Mouse (Mus musculus): ENCODE results near the gene Nfkbie.

Gene Nfkbie

DNA sequence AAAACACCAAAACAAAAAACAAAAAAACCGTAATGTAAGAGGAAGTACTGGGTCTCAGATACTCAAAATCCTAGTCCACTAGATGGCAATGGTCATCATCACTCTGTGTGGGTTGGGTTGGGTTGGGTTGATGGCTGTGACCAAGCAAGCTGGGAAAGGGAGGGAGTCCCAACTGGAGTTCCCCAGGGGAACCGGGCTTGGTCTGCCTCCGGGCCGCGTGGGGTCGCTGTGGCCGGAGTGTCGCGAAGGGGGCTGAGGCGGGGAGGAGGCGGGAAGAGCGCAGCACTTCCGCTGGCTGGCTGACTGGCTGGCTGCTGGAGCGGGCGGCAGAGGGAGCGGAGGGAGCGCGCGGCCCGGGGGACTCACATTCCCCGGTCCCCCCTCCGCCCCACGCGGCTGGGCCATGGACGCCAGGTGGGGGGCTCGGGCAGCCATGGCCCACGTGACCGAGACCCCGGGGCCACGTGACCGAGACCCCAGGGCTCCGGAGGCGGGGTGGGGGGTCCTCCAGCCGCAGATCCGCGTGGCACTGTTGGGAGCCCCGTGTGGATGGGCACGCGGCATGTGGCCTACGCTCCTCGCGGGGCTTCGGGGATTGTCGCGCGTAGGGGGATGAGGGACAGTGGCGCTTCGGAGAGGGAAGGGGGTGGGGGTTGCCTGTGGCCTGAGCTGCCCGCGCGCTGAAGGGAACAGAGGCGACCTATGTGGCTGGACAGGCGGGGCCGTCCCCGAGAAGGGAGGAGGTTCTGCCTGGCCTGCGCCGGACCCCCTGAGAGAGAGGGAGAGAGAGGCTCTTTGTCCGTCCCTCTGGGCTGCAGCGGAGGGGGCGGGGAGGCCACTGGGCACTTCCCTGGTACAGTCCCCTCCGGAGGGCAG lies 8.4 kb downstream of the Nfkbie start, which contains the start of gene Slc35b2:
Gene Slc35b2 (plus strand): TSS at position 220 of the 876 bp plus-strand sequence.
- peak; percentile 90 to 94 for DNase-seq

DNA sequence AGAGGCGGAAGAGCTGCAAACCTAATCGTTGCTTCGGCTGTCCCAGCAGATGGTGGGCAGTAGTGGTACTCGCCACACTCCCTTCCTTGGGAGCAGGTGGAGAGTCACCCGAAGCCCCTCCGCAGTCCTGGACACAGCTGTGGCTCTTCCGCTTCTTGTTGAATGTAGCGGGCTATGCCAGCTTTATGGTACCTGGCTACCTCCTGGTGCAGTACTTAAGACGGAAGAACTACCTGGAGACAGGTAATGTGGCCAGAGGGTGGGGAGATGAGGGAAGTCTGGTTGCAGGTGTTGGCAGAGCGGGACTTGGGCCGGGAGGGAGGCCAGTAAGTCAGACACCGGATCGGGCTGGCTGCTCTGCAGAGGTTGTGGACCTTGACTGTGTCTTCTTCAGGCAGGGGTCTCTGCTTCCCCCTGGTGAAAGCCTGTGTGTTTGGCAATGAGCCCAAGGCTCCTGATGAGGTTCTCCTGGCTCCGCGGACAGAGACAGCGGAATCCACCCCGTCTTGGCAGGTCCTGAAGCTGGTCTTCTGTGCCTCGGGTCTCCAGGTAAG lies 9.1 kb downstream of the Nfkbie start:
- no peak for DNase-seq

DNA sequence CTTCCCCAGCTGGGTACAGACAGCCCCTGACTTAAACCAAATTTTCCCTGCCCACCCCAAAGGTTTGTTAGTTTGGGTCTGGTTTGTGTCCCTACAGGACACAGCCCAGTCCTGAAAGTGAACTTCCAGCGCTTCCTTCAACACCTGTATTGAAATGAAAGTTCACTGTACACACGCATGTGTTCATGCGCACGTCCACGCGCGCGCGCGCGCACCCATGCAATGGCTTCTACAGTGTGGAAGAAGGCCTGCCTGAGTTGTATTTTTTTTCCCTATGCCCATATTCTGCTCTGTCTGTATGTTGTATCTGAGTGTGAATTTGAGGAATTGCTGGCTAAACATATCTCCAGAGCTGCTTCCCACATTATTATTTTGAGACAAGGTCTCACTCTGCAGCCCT lies 9.6 kb downstream of the Nfkbie start:
- DNase-seq, result no peak

GRCm38 (mm10) chr17:45566031-45566359 lies 10.5 kb downstream of the Nfkbie start:
- DNase-seq, result no peak

- no peak for DNase-seq
These were observed 11.1 kb downstream of the Nfkbie start for GRCm38 (mm10) chr17:45566360-45567161.

DNA sequence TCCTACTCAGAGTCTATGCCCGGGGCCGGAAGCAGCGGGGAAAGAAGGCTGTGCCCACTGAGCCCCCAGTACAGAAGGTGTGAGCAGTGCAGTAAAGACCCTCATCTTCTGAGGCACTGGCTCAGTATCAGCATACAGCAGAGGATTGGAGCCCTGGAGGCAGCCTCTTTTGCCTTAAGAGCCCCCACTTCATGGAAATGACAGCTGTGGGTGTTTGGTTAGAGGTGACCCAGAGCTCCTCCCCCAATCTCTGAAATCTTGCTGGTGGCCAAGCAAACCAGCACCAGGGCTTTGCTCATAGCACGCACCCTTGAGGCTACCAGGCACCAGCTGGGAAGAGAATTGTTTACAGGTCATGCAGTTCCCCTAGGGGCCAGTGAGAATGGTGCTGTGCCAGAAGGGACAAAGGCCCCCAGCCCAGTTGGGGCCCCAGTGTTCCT lies 11.7 kb downstream of the Nfkbie start:
- DNase-seq, result no peak

DNA sequence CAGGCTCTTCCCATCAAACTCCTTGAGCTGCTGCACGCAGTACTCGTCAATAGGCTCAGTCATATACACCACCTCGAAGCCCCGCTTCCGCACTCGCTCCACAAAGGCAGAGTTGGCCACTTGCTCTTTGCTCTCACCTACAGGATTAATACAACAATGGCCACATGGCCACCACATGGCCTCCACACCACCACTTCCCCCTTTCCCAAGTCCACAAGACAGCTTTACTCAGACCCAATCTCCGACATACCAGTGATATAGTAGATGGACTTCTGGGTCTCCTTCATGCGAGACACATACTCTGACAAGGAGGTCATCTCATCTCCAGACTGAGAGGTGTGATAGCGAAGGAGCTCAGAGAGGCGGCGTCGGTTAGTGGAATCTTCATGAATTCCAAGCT lies 13.5 kb downstream of the Nfkbie start:
- no peak for DNase-seq

DNA sequence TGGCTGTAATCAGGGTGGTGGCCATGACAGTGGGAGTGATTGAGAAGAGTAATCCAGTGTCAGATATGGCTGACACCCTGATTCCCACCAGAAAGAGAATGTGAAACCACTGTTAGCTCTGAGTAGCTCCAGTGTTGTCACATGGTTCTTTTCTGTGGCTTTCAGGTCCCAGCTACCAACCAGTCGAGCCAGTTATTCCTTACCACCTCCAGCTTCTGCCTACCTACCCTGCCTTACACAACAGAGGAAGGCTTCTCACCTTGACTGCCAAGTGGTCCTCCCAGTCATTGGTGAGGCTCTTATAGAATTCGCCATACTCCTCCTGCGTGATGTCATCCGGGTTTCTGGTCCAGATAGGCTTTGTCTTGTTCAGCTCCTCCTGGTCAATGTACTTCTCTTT lies 14.5 kb downstream of the Nfkbie start:
- no peak for DNase-seq

DNA sequence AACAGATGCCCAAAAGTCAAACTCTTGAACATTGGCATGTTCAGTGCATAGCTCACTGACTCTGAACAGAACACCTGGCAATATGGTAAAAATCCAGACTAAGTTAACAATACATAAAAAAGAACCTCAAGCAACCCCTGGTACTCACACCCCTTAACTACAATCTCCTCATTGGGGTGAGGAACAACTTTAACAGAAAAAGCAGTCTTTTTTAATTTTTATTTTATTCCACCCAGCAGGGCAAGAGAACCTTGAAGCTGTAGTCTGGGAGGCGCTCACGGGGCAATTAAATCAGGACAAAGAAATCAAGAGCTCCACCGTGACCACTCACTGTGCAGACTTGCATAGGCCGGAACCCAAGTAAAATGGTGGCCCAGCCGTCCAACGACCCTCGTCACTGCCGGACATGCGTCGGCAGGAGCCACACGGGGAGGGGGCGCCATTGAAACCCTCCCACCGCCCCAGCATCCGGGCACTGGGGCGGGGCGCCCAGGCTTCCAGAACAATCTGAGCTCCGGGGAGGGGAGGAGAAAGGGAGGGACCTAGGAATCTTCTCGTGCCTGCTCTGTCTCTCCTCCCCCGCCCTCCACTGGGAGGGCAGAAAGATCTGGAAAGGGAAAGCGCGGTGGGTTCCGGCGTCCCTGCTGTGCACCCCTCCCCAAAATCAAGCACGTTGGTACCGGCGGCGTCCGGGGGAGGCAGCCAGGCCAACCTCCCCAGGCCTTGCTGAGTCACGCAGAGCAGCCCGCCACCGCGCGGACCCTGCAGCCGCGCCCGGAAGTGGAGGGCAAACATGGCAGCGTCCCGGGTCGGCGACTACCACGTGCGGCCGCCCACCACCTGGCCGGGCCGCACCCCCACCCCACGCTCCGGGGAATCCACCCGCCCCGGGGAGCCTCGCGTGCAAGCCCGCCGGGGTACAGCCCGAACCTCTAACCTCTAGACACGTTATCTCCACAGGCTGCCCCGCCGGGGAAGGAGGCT lies 16.9 kb downstream of the Nfkbie start:
- peak; percentile 65 to 69 for DNase-seq

DNA sequence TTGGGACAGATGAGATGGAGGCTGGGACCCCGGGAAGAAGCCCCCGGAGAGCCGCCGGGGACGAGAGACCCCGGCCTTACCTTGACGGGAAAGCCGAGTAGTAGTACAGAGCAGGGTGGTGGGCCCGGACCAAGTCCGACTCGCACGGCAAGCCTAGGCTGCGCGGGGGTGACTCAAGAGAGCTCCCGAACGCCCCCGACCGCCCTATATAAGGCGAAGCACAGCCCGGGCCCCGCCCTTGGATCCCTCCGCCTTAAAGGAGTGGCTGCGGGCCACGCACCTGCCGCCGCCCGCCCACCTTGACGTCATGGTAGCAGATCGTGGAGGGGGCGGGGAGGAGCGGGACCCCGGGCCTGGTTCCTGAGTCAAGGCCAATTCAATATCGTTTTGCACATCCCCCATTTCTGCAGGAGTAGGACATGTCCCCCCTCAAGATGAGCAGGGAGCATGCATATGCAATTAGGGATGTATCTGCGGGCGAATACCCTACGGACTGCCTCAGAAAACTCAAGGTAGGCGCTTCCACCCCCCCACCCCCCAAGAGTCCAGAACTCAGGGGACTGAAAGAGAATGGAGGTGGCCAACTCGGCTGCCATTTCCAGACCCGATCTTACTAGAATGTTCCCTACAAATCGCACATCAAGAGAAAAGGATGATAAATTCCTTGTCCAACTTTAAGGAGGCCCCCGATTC lies 17.7 kb downstream of the Nfkbie start, which contains the start of gene Hsp90ab1:
Gene Hsp90ab1 (minus strand): TSS at position 185 of the 693 bp plus-strand sequence.
- DNase-seq, result peak; percentile 98 to 99

GRCm38 (mm10) chr17:45573780-45574123 lies 18.2 kb downstream of the Nfkbie start:
- DNase-seq, result peak; percentile 97 to 98

DNA sequence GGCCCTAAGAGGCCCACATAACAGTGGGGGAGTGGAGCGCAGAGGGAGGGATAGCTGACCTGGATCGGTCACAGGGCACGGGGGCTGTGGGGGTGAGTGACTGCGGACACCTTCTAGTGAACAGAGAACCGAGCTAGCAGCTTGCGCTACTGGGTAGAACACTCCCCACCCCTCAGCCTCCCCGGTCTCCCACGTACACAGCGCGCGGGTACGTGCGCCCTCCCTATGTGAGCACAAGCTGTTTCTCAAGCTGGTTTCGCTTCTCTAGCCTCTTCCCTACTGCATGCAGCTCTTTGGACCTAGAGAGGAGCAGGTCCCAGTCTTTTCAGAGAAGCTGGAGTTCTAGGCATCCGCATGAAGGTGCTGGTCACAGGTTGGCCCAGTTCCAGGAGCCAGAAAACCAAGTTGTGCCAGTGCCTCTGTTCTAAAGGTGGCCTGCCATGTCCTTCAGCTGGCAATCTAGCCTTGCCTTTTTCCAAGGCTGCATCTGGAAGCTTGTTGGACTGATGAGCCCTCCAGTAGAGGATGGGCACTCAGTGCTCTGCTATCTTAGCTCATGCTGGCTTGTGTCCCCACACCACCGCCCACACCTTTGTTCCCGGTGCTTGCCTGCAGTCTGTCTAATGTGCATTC lies 18.7 kb downstream of the Nfkbie start:
- peak; percentile 80 for DNase-seq

DNA sequence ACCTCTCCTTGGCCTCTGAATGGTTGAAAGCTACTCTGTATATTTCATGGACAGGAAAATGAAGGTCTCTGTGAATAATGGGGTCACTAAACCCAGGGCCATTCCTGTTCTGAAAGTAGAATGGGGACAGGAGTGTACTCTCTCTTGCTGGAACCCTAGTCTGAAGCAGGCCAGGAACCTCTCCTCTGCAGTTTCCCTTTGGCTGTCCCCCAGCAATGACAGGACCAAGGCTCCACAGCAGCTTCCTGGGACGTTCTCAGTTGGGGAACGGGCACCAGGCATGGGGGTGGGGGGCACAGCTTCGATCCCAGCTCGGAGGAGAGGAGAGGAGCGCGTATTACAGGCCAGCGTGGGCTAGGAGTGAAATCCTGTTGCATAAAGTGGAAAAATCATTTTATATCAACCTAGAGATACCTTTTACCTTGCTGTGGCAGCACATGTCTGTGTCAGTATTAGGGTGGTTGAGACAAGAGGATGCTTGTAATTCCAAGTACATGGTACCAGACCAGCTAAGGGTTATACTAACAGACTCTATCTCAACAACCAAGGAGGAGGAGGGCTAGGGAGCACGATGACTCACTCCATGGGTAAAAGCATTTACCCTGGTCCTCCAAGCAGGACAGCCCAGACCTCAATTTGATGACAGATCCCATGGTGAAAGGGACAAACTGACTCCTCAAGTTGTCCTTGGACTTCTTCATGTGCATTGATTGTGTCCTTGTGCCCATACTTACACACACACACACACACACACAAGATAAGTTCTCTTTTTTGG lies 19.8 kb downstream of the Nfkbie start:
- DNase-seq, result no peak

DNA sequence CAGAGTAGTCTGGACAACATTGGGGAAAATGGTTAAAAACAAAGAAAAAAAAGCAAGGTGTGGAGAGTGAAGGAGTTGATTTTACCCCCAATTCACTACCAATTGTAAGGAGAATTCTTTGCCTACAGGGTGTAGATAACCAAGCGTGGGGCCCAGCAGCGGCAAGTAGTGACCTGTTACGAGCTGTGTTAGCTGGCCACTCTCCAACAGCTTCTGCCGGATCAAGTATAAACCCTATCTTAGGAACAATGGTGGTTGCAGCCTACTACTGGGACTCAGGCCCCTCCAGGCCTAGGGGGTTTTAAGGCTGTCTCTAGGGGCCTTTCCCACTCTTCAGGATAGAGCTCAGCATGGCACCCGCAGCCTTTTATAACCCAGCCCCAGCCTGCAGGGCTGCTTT lies 22.7 kb downstream of the Nfkbie start:
- DNase-seq, result no peak

- no peak for DNase-seq
These were observed 23.3 kb downstream of the Nfkbie start for GRCm38 (mm10) chr17:45578843-45579242.

DNA sequence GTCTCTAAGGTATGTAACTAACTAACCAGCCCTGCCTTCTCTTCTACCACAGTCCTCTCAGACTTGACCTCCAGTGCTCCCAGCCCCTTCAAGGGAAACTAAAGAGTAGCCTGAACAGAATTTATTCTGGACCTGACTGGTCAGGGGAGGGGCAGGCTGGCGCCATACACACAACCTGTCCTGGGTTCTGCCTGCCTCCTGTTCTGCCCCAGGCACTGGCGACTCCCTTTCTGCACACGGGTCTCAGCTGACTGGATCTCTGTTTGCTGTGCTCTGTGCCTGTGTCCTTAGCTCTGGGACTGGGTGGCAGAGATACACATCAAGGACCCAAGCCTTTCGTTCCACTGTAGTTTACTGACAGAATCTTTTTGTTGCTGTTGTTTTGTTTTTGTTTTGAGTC lies 24.1 kb downstream of the Nfkbie start:
- no peak for DNase-seq

- DNase-seq, result no peak
These were observed 25.5 kb downstream of the Nfkbie start for GRCm38 (mm10) chr17:45580958-45581477.

DNA sequence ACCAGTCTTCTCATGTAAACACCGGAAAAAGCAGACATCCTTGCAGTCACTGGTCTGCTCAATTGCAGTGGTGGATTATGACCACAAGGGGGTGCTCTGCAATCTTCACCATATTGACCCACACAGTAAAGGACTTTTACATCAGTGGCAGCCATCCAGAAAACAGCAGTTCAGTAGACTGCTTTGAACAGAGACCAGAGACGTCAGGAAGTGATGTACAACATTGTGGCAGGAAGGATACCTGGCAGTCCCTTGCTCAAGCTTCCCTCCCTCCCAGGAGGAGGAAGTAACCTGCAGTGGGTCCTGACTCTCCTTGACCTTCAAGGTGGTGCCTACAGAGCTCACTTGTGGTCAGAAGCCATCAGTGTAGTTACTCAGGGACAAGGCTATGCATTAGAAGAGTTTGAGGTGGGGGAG lies 26.1 kb downstream of the Nfkbie start:
- peak; percentile 72 to 75 for DNase-seq

GRCm38 (mm10) chr17:45582188-45582587 lies 26.7 kb downstream of the Nfkbie start:
- no peak for DNase-seq

DNA sequence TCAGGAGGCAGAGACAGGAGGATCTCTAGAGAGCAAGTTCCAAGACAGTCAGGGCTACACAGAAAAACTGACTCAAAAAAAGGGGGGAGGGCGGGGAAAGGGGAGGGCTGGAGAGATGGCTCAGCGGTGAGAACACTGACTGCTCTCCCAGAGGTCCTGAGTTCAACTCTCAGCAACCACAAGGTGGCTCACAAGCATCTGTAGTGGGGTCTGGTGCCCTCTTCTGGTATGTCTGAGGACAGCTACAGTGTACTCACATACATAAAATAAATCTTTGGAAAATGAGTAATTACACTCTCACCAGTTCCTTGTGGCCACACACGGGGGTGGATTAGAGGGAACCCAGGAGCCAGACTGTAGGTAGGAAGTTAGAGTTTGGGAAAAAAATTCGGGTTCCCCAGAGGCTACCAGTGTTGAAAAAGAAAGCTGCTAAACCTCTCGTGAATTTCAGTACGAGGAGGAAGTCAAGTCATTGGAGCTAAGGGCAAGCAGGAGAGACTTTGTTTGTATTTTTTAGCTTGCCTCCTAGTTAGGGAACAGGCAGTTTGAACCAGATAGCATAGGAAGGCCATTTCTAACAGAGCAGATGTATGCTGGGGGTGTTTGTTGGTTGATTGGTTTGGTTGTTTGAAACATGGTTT lies 27.3 kb downstream of the Nfkbie start:
- DNase-seq, result no peak
